Mouse (Mus musculus) kidney, postnatal 10 days (tissue): Measurements from ENCODE around the gene Zfand2b.

Experiments used
- DNase-seq: peaks from one replicate; pipeline ENCODE4 v3.0.0; 2021; ENCODE audit warnings: mixed read lengths

The Zfand2b gene

GRCm38 (mm10) chr1:75168472-75169464, at the start of gene Zfand2b:
Gene Zfand2b (plus strand): TSS chr1:75168646.
- peak; percentile 98 for DNase-seq

GRCm38 (mm10) chr1:75122211-75122610, 46.2 kb upstream of the Zfand2b start:
- no peak for DNase-seq

- peak; percentile 98 for DNase-seq
Observed at GRCm38 (mm10) chr1:75124346-75125321, 43.8 kb upstream of the Zfand2b start, which contains the start of gene Nhej1. Gene Nhej1 (minus strand): TSS chr1:75125200.

- DNase-seq, result no peak
Observed at GRCm38 (mm10) chr1:75125418-75125817, 43.0 kb upstream of the Zfand2b start.

- DNase-seq, result no peak
Observed at GRCm38 (mm10) chr1:75128641-75129040, 39.8 kb upstream of the Zfand2b start.

GRCm38 (mm10) chr1:75133421-75134207, 34.8 kb upstream of the Zfand2b start, which contains the start of gene Slc23a3:
Gene Slc23a3 (minus strand): TSS chr1:75133890.
- peak; percentile 61 for DNase-seq

GRCm38 (mm10) chr1:75136293-75136692, 32.2 kb upstream of the Zfand2b start:
- no peak for DNase-seq

- DNase-seq, result no peak
Observed at GRCm38 (mm10) chr1:75136730-75137129, 31.7 kb upstream of the Zfand2b start.

- no peak for DNase-seq
Observed at GRCm38 (mm10) chr1:75138448-75138847, 30.0 kb upstream of the Zfand2b start.

GRCm38 (mm10) chr1:75140601-75141190, 27.8 kb upstream of the Zfand2b start:
- DNase-seq, result no peak

- DNase-seq, result peak; percentile 80
Observed at GRCm38 (mm10) chr1:75141486-75142190, 26.8 kb upstream of the Zfand2b start.

GRCm38 (mm10) chr1:75142301-75143261, 25.9 kb upstream of the Zfand2b start, which contains the start of the genes Cnppd1 and Retreg2:
Gene Cnppd1 (minus strand): TSS chr1:75142711.
Gene Retreg2 (plus strand): TSS chr1:75142778.
- peak; percentile 98 for DNase-seq

- DNase-seq, result no peak
Observed at GRCm38 (mm10) chr1:75145589-75145988, 22.9 kb upstream of the Zfand2b start.

GRCm38 (mm10) chr1:75147411-75148135, 20.9 kb upstream of the Zfand2b start:
- DNase-seq, result no peak

GRCm38 (mm10) chr1:75148727-75149126, 19.7 kb upstream of the Zfand2b start:
- DNase-seq, result no peak

- no peak for DNase-seq
Observed at GRCm38 (mm10) chr1:75155837-75156236, 12.6 kb upstream of the Zfand2b start.

- DNase-seq, result no peak
Observed at GRCm38 (mm10) chr1:75158990-75159389, 9.5 kb upstream of the Zfand2b start.

GRCm38 (mm10) chr1:75159540-75160255, 8.7 kb upstream of the Zfand2b start:
- DNase-seq, result no peak
